Mouse (Mus musculus) forebrain, embryonic 10.5 days (tissue): ENCODE results near the gene Aldh5a1. TPM values are rescaled to one million over a fixed set of nuclear protein-coding genes. Genes with fewer than 3 reads are reported as not detected.
"Not testable (repeated sequence)": the region's sequence is repeated elsewhere in the genome, so short reads cannot be mapped to it uniquely, and the experiment has no call there.

ENCODE experiments used
- DNase-seq: peaks from one replicate; pipeline ENCODE4 v3.0.0-alpha.2; 2017; ENCODE audit warnings: low spot score; ENCODE audit errors: extremely low spot score
- H3K27ac ChIP-seq: fragments of 300-500 bp; sonication (generic); 2 replicates; pipeline ENCODE4 v1.5.1; 2016; ENCODE audit warnings: mild to moderate bottlenecking
- H3K27me3 ChIP-seq: fragments of 300-500 bp; sonication (generic); 2 replicates; pipeline ENCODE4 v1.6.1; 2016; ENCODE audit warnings: mild to moderate bottlenecking; ENCODE audit not compliant: poor library complexity, severe bottlenecking
- H3K36me3 ChIP-seq: fragments of 300-500 bp; sonication (generic); replicated peaks from 2 replicates; pipeline ENCODE4 v1.6.1; 2016; ENCODE audit warnings: mild to moderate bottlenecking, moderate library complexity
- H3K4me1 ChIP-seq: fragments of 300-500 bp; sonication (generic); 2 replicates; pipeline ENCODE4 v1.6.1; 2016
- H3K4me3 ChIP-seq: fragments of 300-500 bp; sonication (generic); 2 replicates; pipeline ENCODE4 v1.5.1; 2016; ENCODE audit warnings: mild to moderate bottlenecking, moderate library complexity
- H3K9me3 ChIP-seq: fragments of 300-500 bp; sonication (generic); 2 replicates; pipeline ENCODE4 v1.6.1; 2016; ENCODE audit warnings: mild to moderate bottlenecking, moderate library complexity
- WGBS: fragments of 180-500 bp; shearing (Covaris S2); methylation state at CpG from one replicate; pipeline ENCODE4 v1.1.7; 2016; 5-methylcytosine and 5-hydroxymethylcytosine counted together
- polyA plus RNA-seq: library from polyadenylated mRNA; unstranded; fragments of >200 nt; fragmentation: Nextera tagmentation; extraction: Ambion mirVana; gene quantifications from 2 replicates; pipeline ENCODE4 v1.2.1, GENCODE M21; 2016

The Aldh5a1 gene
- polyA plus RNA-seq, result 8.1 and 8.5 TPM in 2 replicates

- Histone ChIP-seq H3K27ac (peak within 1 kb of the TSS; percentile 92), H3K27me3 (peaks cover 10% of the 10 kb centered on the region), H3K9me3 (no peaks in the 10 kb centered on the region), H3K4me3 (peak within 1 kb of the TSS; percentile 77), H3K4me1 (peaks cover 22% of the 10 kb centered on the region), H3K36me3 (peaks cover 13% of the 10 kb centered on the region)
- DNase-seq, result peak; percentile 84
- under 1% methylated on average over 75 of the region's 75 CpGs for WGBS
Observed at GRCm38 (mm10) chr13:24937108-24937838, at the start of gene Aldh5a1. TSS of gene Aldh5a1 (minus strand) at chr13:24937661.

DNA sequence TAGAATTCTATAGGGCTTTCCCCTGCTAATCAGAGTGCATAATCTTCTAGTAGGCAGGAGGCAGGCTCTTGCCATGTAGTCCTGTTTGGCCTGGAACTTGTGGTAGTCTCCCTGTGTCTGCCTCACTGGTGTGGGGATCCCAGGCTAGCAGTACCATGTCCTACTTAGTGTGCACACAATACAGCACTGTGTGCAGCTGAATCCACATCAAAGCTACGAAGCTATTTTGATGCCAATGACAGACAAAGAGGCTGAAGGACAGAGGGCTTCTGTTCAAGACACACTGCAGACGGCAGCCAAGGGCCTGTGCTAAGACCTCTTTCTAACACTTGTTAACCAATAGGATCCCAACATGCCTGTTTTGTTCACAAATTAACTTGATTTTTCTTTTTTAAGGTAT, 48.0 kb upstream of the Aldh5a1 start:
- Histone ChIP-seq H3K4me1 (no peaks in the 10 kb centered on the region), H3K36me3 (peaks cover 12% of the 10 kb centered on the region), H3K9me3 (no peaks in the 10 kb centered on the region), H3K27me3 (no peaks in the 10 kb centered on the region), H3K4me3 (no peak overlapping the region), H3K27ac (no peak overlapping the region)
- DNase-seq, result no peak
- 61% methylated on average over 2 of the region's 2 CpGs for WGBS

DNA sequence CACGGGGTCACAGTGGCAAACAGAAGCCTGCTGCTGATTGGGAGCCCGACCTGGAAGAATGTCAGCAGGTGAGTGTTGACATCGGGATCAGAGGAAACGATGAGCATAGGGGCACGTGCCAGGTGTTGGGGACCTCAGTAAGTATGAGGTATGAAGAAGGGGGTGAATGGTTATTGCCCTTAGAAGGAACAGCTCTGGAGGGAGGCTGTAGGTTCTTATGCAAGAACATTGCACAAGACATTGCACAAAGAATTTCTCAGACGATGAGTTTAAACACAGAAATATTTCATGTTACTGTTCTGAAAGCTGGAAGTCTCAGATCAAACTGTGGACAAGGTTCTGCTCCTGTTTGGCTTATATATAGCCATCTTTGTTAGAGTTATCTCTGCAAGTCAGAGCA, 43.6 kb upstream of the Aldh5a1 start:
- WGBS, result 93% methylated on average over 6 of the region's 6 CpGs

DNA sequence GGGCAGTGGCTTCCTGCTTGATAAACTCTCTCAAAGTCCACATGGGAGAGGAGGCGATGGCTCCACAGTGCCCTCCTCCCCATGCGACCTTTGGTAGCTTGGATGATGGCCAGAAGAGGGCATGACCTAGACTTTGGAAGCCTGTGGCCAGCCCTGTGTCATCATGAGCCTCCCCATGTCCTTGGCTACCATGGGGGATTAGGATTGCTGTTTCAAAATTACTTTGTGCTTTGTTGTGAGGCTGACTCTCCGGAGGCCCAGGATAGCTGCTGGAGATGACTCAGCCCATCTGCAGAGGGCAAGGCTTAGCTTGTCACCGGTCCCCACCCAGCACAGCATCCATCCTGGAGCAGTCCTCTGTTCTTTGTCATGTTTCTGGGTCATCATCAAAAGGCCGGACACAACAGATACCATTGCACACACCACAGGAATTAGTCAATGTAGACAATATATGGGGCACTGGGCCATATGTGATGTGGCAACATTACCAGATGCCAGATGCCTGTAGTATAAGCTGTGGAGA, 40.4 kb upstream of the Aldh5a1 start:
- H3K4me1 ChIP-seq, result no peaks in the 10 kb centered on the region
- 92% methylated on average over 5 of the region's 5 CpGs for WGBS
- H3K9me3 ChIP-seq, result no peaks in the 10 kb centered on the region
- H3K27ac ChIP-seq, result no peak overlapping the region
- H3K36me3 ChIP-seq, result no peaks in the 10 kb centered on the region
- DNase-seq, result no peak
- H3K27me3 ChIP-seq, result no peaks in the 10 kb centered on the region
- H3K4me3 ChIP-seq, result no peak overlapping the region

More for the DNA sequence above, 43.6 kb upstream of the Aldh5a1 start:
- H3K36me3 ChIP-seq, result no peaks in the 10 kb centered on the region
- H3K4me1 ChIP-seq, result no peaks in the 10 kb centered on the region
- DNase-seq, result no peak
- no peak overlapping the region for H3K27ac ChIP-seq
- no peaks in the 10 kb centered on the region for H3K27me3 ChIP-seq
- H3K9me3 ChIP-seq, result no peaks in the 10 kb centered on the region
- no peak overlapping the region for H3K4me3 ChIP-seq

GRCm38 (mm10) chr13:24976384-24976783, 38.9 kb upstream of the Aldh5a1 start:
- whole genome bisulfite sequencing, result 83% methylated on average over 4 of the region's 4 CpGs
- DNase-seq, result no peak

GRCm38 (mm10) chr13:24971776-24972175, 34.3 kb upstream of the Aldh5a1 start:
- not testable (repeated sequence) for H3K27ac ChIP-seq, H3K36me3 ChIP-seq, H3K27me3 ChIP-seq, H3K4me3 ChIP-seq, H3K4me1 ChIP-seq, H3K9me3 ChIP-seq, DNase-seq
- 92% methylated on average over 3 of the region's 3 CpGs for WGBS

More at GRCm38 (mm10) chr13:24976384-24976783, 38.9 kb upstream of the Aldh5a1 start:
- Histone ChIP-seq H3K36me3 (no peaks in the 10 kb centered on the region), H3K4me3 (no peak overlapping the region), H3K4me1 (no peaks in the 10 kb centered on the region), H3K27ac (no peak overlapping the region), H3K27me3 (no peaks in the 10 kb centered on the region), H3K9me3 (no peaks in the 10 kb centered on the region)

- no peak for DNase-seq
- Histone ChIP-seq H3K36me3 (no peaks in the 10 kb centered on the region), H3K4me1 (peaks cover 12% of the 10 kb centered on the region), H3K27ac (no peak overlapping the region), H3K9me3 (no peaks in the 10 kb centered on the region), H3K27me3 (peaks cover 20% of the 10 kb centered on the region), H3K4me3 (peak overlapping the region; percentile 34)
- WGBS, result 37% methylated on average over 5 of the region's 5 CpGs
Observed at GRCm38 (mm10) chr13:24965846-24966201, 28.4 kb upstream of the Aldh5a1 start.

GRCm38 (mm10) chr13:24965130-24965845, 27.8 kb upstream of the Aldh5a1 start:
- no peak overlapping the region for H3K27ac ChIP-seq
- peak overlapping the region; percentile 34 for H3K4me3 ChIP-seq
- no peaks in the 10 kb centered on the region for H3K36me3 ChIP-seq
- H3K9me3 ChIP-seq, result no peaks in the 10 kb centered on the region
- H3K4me1 ChIP-seq, result peaks cover 12% of the 10 kb centered on the region
- H3K27me3 ChIP-seq, result peaks cover 20% of the 10 kb centered on the region
- 25% methylated on average over 15 of the region's 15 CpGs for WGBS
- no peak for DNase-seq

DNA sequence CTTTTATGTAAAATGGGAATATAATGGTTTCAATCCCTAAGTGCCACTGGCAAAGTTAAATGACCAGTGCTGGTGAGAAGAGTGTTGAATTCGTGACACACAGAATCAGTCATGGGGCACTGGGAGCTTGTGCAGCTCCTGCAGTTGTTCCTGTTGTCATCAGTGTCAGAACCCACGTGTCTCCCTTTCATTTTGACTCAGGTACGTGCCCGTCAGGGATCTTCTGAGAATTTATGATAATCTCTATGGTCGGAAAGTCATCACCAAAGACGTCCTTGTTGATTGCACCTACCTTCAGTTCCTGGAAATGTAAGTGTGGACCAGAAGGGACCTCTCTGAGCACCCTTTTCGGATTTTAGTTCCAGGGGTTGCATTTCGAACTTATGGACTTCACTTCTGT, 24.7 kb upstream of the Aldh5a1 start:
- no peak for DNase-seq
- Histone ChIP-seq H3K27me3 (peaks cover 20% of the 10 kb centered on the region), H3K4me1 (peaks cover 12% of the 10 kb centered on the region), H3K4me3 (no peak overlapping the region), H3K36me3 (no peaks in the 10 kb centered on the region), H3K27ac (no peak overlapping the region), H3K9me3 (no peaks in the 10 kb centered on the region)
- WGBS, result 88% methylated on average over 8 of the region's 8 CpGs

- DNase-seq, result no peak
- WGBS, result 84% methylated on average over 3 of the region's 3 CpGs
- H3K27ac ChIP-seq, result no peak overlapping the region
- no peaks in the 10 kb centered on the region for H3K36me3 ChIP-seq
- H3K4me3 ChIP-seq, result no peak overlapping the region
- peaks cover 3% of the 10 kb centered on the region for H3K4me1 ChIP-seq
- H3K9me3 ChIP-seq, result no peaks in the 10 kb centered on the region
- peaks cover 9% of the 10 kb centered on the region for H3K27me3 ChIP-seq
Observed at GRCm38 (mm10) chr13:24960084-24960483, 22.6 kb upstream of the Aldh5a1 start.

- DNase-seq, result no peak
- Histone ChIP-seq H3K27ac (no peak overlapping the region), H3K9me3 (no peaks in the 10 kb centered on the region), H3K4me3 (no peak overlapping the region), H3K4me1 (peaks cover 2% of the 10 kb centered on the region; the same call in 1 of the 2 replicates), H3K27me3 (peaks cover 8% of the 10 kb centered on the region), H3K36me3 (no peaks in the 10 kb centered on the region)
- WGBS, result 91% methylated on average over 11 of the region's 11 CpGs
Observed at GRCm38 (mm10) chr13:24958671-24959070, 21.2 kb upstream of the Aldh5a1 start.

- Histone ChIP-seq H3K9me3 (no peaks in the 10 kb centered on the region), H3K4me1 (peaks cover 2% of the 10 kb centered on the region; the same call in 1 of the 2 replicates), H3K4me3 (no peak overlapping the region), H3K27me3 (peaks cover 8% of the 10 kb centered on the region), H3K36me3 (no peaks in the 10 kb centered on the region), H3K27ac (no peak overlapping the region)
- no peak for DNase-seq
- WGBS, result 21% methylated on average over 10 of the region's 10 CpGs
Observed at GRCm38 (mm10) chr13:24955500-24955899, 18.0 kb upstream of the Aldh5a1 start.

GRCm38 (mm10) chr13:24955091-24955490, 17.6 kb upstream of the Aldh5a1 start:
- 56% methylated on average over 11 of the region's 11 CpGs for WGBS
- no peaks in the 10 kb centered on the region for H3K36me3 ChIP-seq
- peaks cover 8% of the 10 kb centered on the region for H3K27me3 ChIP-seq
- H3K9me3 ChIP-seq, result no peaks in the 10 kb centered on the region
- no peak overlapping the region for H3K27ac ChIP-seq
- no peak overlapping the region for H3K4me3 ChIP-seq
- DNase-seq, result no peak
- H3K4me1 ChIP-seq, result peaks cover 2% of the 10 kb centered on the region; the same call in 1 of the 2 replicates
